Mouse (Mus musculus) thymus, adult 2 months (tissue): ENCODE measurements around the gene Ssh3.

ENCODE experiments used
- CTCF ChIP-seq: fragments of 200-500 bp; IDR thresholded peaks from 2 replicates; pipeline ENCODE4 v1.5.1; 2012; ENCODE audit warnings: mild to moderate bottlenecking, control low read depth, low read length, moderate library complexity, borderline replicate concordance; ENCODE audit not compliant: control insufficient read depth, poor library complexity, insufficient read depth; ENCODE audit errors: extremely low read depth
- POLR2A ChIP-seq: fragments of 200-500 bp; IDR thresholded peaks from 2 replicates; pipeline ENCODE4 v1.6.1; 2012; ENCODE audit warnings: mild to moderate bottlenecking, low read length, control low read depth, moderate library complexity; ENCODE audit not compliant: control insufficient read depth, poor library complexity, insufficient read depth; ENCODE audit errors: extremely low read depth

- TF ChIP-seq CTCF = no peak
- TF ChIP-seq POLR2A = no peak
Measured at GRCm38 (mm10) chr19:4217855-4218254, 51.1 kb downstream of the Ssh3 start.
